Mouse (Mus musculus) stomach, postnatal 0 days (tissue): ENCODE measurements around the gene Fnbp1l.

Experiments
- CTCF ChIP-seq: IDR thresholded peaks from 2 replicates; pipeline ENCODE4 v1.5.1; 2016; ENCODE audit warnings: antibody characterized with exemption, low read depth, mild to moderate bottlenecking, moderate library complexity
- EP300 ChIP-seq: optimal IDR thresholded peaks from 2 replicates; pipeline ENCODE3; 2016; ENCODE audit warnings: antibody characterized with exemption

GRCm38 (mm10) chr3:122492006-122492405 lies 127.5 kb downstream of the Fnbp1l start:
- TF ChIP-seq CTCF = no peak
- no peak for TF ChIP-seq EP300
